Mouse (Mus musculus) thymus, adult 18-20 months (tissue): ENCODE data around the gene Hs6st3.
"Not testable (repeated sequence)": the region's sequence is repeated elsewhere in the genome, so short reads cannot be mapped to it uniquely, and the experiment has no call there.

ENCODE experiments used
- DNase-seq, 2 experiments: peaks; one replicate each; pipeline ENCODE4 v3.0.0; 2022; ENCODE audit warnings: mixed read lengths in 2 of 2

Hs6st3 gene

DNA sequence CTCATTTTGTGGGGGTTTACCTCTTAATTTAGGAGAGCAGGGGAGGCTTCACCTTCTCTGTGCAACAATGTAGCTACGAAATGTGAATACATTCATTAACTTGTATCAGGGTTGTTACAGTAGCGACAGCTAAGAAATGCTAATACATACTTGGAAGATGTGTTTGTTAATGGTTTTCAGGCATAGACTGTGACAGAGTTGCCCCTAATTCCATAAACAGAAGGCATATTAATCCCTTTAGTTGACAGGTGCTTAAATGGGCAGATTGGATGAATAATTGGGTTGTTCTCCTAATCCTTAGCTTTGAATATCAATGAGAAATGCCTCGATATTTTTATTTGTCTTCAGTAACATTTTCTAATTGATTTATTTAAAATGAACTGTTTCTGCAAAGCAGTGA, 314.7 kb downstream of the Hs6st3 start:
- no peak for DNase-seq

- DNase-seq, result no peak
Measured at GRCm38 (mm10) chr14:119464308-119464707, 326.2 kb downstream of the Hs6st3 start.

DNA sequence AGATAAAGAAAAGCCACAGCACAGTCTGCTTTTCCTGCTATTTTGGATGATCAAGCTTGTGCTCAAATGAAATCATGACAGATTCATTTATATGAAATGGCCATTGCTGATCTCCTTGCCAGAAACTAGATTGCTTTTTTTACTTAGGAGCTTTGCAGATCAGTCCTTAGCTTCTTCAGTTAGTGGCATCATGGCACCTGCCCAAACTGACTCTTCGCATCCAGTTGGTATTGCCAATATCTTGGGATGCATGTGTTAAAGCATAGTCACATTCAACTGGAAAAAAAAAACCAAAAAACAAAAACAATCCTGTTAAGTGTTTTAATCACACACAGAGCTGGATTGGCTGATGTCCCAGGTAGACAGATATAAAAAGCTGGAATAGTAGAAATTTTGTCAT, 326.7 kb downstream of the Hs6st3 start:
- no peak for DNase-seq

- no peak for DNase-seq
Measured at GRCm38 (mm10) chr14:119466899-119467588, 328.9 kb downstream of the Hs6st3 start.

GRCm38 (mm10) chr14:119476582-119476981, 338.4 kb downstream of the Hs6st3 start:
- DNase-seq, result no peak

- no peak for DNase-seq
Measured at GRCm38 (mm10) chr14:119477836-119478235, 339.7 kb downstream of the Hs6st3 start.

DNA sequence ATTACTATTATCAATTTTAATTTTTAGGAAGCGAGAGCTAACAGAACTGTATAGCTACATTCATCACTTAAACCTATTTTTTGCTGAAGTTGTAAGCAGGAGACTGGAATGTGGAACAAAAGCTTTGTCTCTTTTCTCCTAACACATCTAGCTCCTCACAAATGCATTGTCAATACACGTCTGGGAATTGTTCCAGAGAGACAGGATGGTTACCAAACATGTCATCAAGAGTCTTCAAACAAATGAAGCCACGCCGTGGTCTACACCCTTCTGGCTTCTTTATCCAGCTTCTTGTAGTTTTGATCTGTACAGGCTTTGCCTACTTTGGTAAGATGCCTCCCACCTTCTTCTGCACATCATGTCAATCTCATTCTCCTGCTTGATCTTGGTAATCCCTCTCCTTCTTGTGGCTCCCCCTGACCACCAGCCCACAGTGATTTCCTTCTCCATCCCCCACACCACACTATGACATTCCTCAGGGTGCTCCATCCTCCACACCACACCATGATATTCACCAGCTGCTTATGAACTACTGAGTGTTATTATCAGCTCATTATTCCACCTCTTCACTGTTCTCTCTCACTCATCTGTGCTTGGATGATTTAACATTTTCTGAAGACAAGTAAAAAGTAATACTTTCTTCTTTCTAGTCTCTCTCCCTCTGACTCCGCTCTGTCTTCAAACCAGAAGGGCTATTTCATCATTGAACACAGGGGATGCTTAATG, 351.0 kb downstream of the Hs6st3 start:
- no peak for DNase-seq

DNA sequence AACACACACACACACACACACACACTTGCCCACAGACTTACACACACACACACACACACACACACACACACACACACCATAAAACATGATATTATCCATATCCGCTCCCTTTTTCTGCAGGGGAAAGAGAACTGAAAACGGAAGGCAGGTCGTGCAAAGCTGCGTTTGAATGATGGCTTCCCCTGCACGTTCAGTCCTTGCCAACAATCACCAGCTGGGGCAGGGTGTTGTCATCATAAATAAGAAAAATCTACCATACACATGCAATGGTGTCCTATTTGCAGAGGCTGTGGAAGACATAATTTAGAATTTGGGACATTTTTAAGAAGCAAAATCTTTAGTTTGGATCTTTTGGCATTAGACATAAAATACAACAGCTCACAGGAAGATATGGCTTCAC, 382.5 kb downstream of the Hs6st3 start:
- DNase-seq, result no peak

- DNase-seq, result no peak
Measured at GRCm38 (mm10) chr14:119521056-119521455, 382.9 kb downstream of the Hs6st3 start.

DNA sequence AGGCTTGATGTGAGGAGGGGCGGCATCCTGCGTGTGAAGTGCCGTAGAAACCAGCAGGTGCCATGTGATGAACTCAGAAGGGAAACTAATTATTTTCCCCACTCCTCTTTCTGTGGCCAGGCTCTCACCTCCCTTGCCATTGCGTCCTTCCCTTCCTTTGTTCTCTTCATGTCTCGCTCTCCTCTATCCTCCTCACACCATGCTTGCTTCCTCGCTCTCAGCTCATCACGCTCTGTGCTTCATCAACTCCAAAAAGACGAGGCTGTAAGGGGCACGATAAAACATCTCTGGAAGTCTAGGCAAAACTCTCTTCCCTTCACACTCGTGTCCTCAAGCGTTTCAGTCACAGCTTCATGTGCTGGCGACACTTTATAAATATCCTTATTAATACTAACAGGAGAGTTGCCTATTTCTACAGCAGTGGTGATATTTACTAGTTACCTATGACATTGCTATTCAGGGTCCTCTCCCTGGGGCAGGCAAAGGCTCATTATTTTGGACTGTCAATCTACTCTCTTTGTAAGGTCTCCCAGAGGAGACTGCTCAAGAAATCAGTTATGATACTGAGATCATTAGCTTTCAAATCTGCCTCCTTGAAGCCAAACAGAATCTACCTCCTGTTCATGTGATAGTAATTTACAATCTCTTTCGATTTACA, 394.9 kb downstream of the Hs6st3 start:
- no peak for DNase-seq

DNA sequence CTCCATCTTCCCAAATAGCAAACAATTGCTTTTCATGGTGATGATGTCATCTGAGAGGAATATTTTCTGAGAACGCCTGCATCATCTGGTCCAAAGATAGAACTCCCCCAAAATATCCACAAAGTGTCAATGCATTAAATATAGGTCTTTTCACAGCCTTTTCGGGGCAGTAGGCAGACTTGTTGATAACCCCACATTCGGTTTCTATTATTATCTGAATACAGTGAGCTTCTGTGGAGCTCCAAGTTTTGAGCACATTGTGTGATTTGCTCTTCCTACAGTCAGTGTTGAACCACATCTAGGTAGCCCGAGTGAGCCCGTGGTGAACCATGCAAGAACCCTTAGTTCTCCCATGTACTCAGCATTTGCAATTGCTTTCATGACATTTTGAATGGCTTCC, 402.4 kb downstream of the Hs6st3 start:
- no peak for DNase-seq

DNA sequence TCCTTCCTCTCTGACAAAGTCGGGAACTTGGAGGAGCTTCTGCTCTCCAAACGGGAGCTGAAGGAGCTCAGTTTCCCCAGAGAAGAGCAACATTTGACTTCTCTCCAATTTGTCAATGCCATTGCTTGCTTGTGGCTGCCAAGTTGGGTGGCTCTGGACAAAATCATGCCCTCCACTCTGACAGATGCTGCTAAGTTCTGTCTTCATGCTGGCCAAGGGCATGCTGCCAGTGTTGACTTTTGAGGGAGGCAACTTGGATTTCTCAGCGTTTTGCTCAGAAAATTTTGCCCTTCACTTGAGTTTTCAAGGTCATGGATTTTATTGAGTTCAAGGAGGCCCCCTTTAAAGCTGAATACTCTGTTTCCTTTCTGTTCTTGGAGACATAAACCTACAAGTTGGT, 406.5 kb downstream of the Hs6st3 start:
- no peak for DNase-seq

- DNase-seq, result no peak
Measured at GRCm38 (mm10) chr14:119558356-119558755, 420.2 kb downstream of the Hs6st3 start.

- no peak for DNase-seq
Measured at GRCm38 (mm10) chr14:119582039-119582508, 443.9 kb downstream of the Hs6st3 start.

DNA sequence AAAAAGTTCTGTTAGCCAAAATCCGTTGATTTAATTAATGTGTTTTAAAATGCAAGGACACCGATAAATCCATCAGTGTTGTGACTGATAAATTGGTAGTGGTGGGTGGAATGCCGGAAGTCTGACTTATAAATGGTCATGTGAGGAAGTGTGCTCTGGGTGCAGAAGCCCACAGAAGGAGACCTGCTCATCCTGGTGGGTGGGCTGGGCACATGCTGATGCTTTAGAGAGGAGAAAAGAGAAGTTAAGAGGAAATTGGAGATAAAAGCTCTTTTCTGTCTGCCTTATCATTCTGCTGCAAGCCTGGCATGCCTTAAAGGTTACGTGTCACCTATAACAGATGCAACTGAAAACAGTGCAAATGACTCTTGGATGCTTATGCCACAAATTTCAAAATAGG, 446.9 kb downstream of the Hs6st3 start:
- DNase-seq, result no peak

DNA sequence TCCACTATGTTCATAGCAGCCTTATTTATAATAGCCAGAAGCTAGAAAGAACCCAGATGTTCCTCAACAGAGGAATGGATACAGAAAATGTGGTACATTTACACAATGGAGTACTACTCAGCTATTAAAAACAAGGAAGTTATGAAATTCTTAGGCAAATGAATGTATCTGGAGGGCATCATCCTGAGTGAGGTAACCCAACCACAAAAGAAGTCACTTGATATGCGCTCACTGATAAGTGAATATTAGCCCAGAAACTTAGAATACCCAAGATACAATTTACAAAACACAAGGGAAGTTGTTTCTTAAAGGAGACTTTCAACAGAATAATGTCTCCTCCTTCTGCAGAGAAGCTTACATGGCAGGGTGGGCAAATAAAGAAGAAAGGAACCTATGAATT, 449.2 kb downstream of the Hs6st3 start:
- DNase-seq, result not testable (repeated sequence)

DNA sequence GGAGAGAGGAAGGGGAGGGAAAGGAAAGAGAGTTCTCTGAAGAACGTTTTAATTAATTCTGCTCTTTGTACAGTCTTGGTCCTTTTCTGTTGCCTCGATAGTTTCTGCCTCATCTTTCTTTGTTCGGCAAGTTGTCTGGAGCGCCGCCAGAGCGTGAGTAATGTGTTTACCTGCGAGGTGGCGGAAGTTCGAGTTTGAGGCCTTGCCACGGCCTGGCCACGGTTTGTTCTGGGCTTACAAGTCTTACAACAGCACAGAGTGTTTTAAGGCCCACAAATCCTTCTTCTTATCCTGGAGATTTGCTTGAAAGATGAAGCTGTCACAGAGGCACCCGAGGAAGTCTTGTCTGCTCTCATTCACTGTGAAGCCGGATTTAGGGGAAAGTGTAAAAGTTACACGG, 466.2 kb downstream of the Hs6st3 start:
- DNase-seq, result no peak

GRCm38 (mm10) chr14:119612793-119613192, 474.7 kb downstream of the Hs6st3 start:
- no peak for DNase-seq

DNA sequence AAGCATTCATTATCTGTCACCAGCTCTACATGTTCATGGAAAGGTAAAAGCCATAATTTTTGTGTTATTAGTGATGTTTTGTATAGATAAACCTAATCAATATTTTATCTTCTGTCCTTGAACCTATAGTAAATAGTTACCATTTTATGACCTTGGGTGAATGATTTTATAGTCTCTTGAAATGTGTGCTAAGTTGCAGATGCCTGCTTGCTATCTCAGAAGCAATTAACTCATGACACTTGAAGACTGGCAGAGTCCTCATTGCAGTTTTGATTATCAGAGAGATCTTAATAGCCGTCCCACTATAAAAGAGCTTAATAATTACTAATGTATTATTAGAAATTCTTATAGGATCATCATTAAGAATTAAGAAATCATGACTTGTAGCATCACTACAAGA, 491.0 kb downstream of the Hs6st3 start:
- DNase-seq, result no peak

DNA sequence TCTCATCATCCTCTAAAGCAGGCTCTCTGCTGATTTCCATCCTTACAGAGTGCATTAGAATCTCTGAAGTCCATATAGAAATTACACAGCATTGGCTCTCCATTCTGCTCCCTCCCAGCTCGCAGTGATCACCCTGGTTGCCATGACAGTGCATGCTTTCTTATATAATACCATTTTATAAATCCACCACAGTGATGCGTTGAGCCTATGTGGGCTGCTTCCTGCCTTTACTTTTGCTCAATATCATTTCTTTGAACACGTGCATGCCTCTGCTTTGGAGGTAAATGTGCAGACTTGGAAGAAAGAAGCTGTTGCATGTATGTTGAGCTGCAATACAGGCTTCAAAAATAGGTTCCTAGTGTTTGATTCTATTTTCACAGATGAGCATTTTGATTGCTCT, 494.9 kb downstream of the Hs6st3 start:
- no peak for DNase-seq

- no peak for DNase-seq
Measured at GRCm38 (mm10) chr14:119633626-119634025, 495.5 kb downstream of the Hs6st3 start.

DNA sequence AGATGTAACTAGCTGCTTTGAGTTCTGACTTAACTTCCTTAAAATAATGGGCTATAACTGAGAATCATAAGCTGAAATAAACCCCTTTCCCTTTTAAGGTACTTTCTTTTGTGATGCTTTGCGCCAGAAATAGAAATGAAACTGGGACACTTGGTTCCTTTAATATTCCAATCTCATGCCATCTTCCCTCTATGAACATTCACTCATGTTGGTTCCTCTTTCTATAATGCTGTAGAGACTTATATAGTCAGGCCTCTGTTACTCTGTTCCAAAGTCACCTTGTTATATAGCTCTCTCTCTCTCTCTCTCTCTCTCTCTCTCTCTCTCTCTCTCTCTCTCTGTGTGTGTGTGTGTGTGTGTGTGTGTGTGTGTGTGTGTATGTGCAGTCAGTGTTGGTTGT, 504.7 kb downstream of the Hs6st3 start:
- no peak for DNase-seq

DNA sequence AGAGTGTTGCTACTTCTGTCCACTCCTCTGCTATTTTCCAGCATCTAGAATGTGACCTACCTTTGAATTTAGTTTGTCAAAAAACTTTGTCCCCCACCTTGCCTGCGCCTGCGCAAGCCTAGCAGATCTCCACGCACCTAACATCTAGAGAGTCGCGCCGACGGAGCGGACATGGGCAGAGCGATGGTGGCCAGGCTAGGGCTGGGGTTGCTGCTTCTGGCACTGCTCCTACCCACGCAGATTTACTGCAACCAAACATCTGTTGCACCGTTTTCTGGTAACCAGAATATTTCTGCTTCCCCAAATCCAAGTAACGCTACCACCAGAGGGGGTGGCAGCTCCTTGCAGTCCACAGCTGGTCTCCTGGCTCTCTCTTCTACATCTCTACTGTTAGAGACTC, 505.7 kb downstream of the Hs6st3 start:
- no peak for DNase-seq

DNA sequence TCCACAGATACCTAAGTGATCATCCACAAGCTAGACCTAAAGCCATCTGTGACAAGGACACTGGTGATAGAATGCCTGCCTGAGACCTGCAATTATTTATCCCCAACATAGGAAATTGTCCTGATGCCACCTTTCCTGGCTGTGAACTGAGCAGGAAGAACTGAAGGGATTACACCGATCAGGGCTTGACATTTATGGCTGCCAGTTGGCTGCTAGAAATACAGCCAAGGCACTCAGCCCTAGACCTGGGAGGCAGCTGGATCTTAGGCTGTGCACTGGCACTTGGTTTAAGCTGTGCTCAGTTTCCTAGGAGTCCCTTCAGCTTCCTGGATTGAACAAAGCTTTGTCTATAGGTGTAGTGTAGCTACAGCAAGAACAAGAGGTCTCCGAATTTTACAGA, 518.8 kb downstream of the Hs6st3 start:
- DNase-seq, result no peak
